Mouse (Mus musculus) MEL (cell line): ENCODE measurements around the gene Spats2. TPM values are rescaled to one million over a fixed set of nuclear protein-coding genes. Genes with fewer than 3 reads are reported as not detected.
A peak's percentile ranks its signal among the peaks of the same experiment; 100 is the strongest.

Source experiments
- DNase-seq: peaks from one replicate; pipeline ENCODE4 v3.0.0; 2011; ENCODE audit warnings: low read depth, low spot score
- H3K27ac ChIP-seq: 2 replicates; pipeline ENCODE4 v1.5.1; 2012; ENCODE audit warnings: low read depth, mild to moderate bottlenecking, control low read depth, low read length, moderate library complexity; ENCODE audit not compliant: control insufficient read depth
- H3K27me3 ChIP-seq, 2 experiments: fragments of 150-350 bp in 1 of 2; sonication (generic) in 1 of 2; 2 replicates each; pipeline ENCODE4 v1.6.1; 2012; ENCODE audit warnings: low read length in 2 of 2, mild to moderate bottlenecking in 2 of 2, improper control_type of control experiment in 1 of 2, moderate library complexity in 1 of 2; ENCODE audit not compliant: insufficient read depth in 2 of 2, control insufficient read depth in 1 of 2
- H3K36me3 ChIP-seq, 2 experiments: 2 replicates each; pipeline ENCODE4 v1.6.1; 2012 to 2014; ENCODE audit warnings: low read length in 2 of 2, improper control_type of control experiment in 1 of 2, inconsistent platforms in 1 of 2, mild to moderate bottlenecking in 1 of 2; ENCODE audit not compliant: insufficient read depth in 2 of 2, control insufficient read depth in 1 of 2
- H3K4me1 ChIP-seq, 2 experiments: fragments of 150-350 bp in 1 of 2; sonication (generic) in 1 of 2; 2 replicates each; pipeline ENCODE4 v1.6.1; 2012; ENCODE audit warnings: low read length in 2 of 2, improper control_type of control experiment in 1 of 2, mild to moderate bottlenecking in 1 of 2; ENCODE audit not compliant: insufficient read depth in 2 of 2, control insufficient read depth in 1 of 2
- H3K4me3 ChIP-seq, 2 experiments: fragments of 150-350 bp in 1 of 2; sonication (generic) in 1 of 2; 2 replicates each; pipeline ENCODE4 v1.5.1; 2012; ENCODE audit warnings: low read depth in 2 of 2, low read length in 2 of 2, mild to moderate bottlenecking in 2 of 2, moderate library complexity in 2 of 2, control low read depth in 1 of 2, improper control_type of control experiment in 1 of 2; ENCODE audit not compliant: control insufficient read depth in 1 of 2, insufficient read depth in 1 of 2
- H3K79me2 ChIP-seq: 2 replicates; pipeline ENCODE4 v1.6.1; 2012; ENCODE audit warnings: mild to moderate bottlenecking, low read length, moderate library complexity; ENCODE audit not compliant: control insufficient read depth, poor library complexity, insufficient read depth
- H3K9ac ChIP-seq: 2 replicates; pipeline ENCODE4 v1.6.1; 2012; ENCODE audit warnings: low read depth, mild to moderate bottlenecking, control low read depth, low read length, moderate library complexity; ENCODE audit not compliant: control insufficient read depth, poor library complexity, severe bottlenecking
- H3K9me3 ChIP-seq: fragments of 150-350 bp; sonication (generic); replicated peaks from 2 replicates; pipeline ENCODE4 v1.6.1; 2012; ENCODE audit warnings: mild to moderate bottlenecking, low read length, improper control_type of control experiment, moderate library complexity; ENCODE audit not compliant: insufficient read depth
- BHLHE40 ChIP-seq: IDR thresholded peaks from 2 replicates; pipeline ENCODE4 v1.6.1; 2012; ENCODE audit warnings: low read depth, mild to moderate bottlenecking, inconsistent platforms, low read length, improper control_type of control experiment, borderline replicate concordance
- CHD1 ChIP-seq: IDR thresholded peaks from 2 replicates; pipeline ENCODE4 v1.6.1; 2012; ENCODE audit warnings: low read depth, mild to moderate bottlenecking, inconsistent platforms, low read length, improper control_type of control experiment
- CHD2 ChIP-seq: IDR thresholded peaks from 2 replicates; pipeline ENCODE4 v1.6.1; 2011; ENCODE audit warnings: low read length, improper control_type of control experiment
- CTCF ChIP-seq, 3 experiments: IDR thresholded peaks in 2 of 3; conservative IDR thresholded peaks in 1 of 3; 2 replicates each; pipeline ENCODE4 v1.5.1; 2011 to 2012; ENCODE audit warnings: low read length in 3 of 3, low read depth in 2 of 3, mild to moderate bottlenecking in 2 of 3, improper control_type of control experiment in 1 of 3, inconsistent platforms in 1 of 3, mixed read lengths in 1 of 3, moderate library complexity in 1 of 3; ENCODE audit not compliant: control insufficient read depth in 1 of 3, insufficient read depth in 1 of 3, poor library complexity in 1 of 3, severe bottlenecking in 1 of 3
- E2F4 ChIP-seq: IDR thresholded peaks from 2 replicates; pipeline ENCODE4 v1.6.1; 2011; ENCODE audit warnings: low read depth, low read length, improper control_type of control experiment, borderline replicate concordance
- EP300 ChIP-seq, 2 experiments: IDR thresholded peaks; 2 replicates each; pipeline ENCODE4 v1.6.1; 2011; ENCODE audit warnings: improper control_type of control experiment in 2 of 2, low read length in 2 of 2, low read depth in 1 of 2, mild to moderate bottlenecking in 1 of 2
- ETS1 ChIP-seq: IDR thresholded peaks from 2 replicates; pipeline ENCODE4 v1.6.1; 2012; ENCODE audit warnings: low read depth, mild to moderate bottlenecking, inconsistent platforms, low read length, improper control_type of control experiment, moderate library complexity
- GATA1 ChIP-seq: IDR thresholded peaks from 2 replicates; pipeline ENCODE4 v1.6.1; 2011; ENCODE audit warnings: low read depth, low read length, improper control_type of control experiment
- JUND ChIP-seq: IDR thresholded peaks from 2 replicates; pipeline ENCODE4 v1.6.1; 2011; ENCODE audit warnings: low read depth, mild to moderate bottlenecking, improper control_type of control experiment, low read length
- KAT2A ChIP-seq: conservative IDR thresholded peaks from 2 replicates; pipeline ENCODE4 v1.6.1; 2012; ENCODE audit warnings: low read depth, low read length, improper control_type of control experiment, inconsistent platforms
- MAFK ChIP-seq: IDR thresholded peaks from 2 replicates; pipeline ENCODE4 v1.6.1; 2011; ENCODE audit warnings: low read depth, mild to moderate bottlenecking, low read length, improper control_type of control experiment, borderline replicate concordance
- MAX ChIP-seq: IDR thresholded peaks from 2 replicates; pipeline ENCODE4 v1.6.1; 2011; ENCODE audit warnings: low read length, improper control_type of control experiment
- MAZ ChIP-seq: IDR thresholded peaks from 2 replicates; pipeline ENCODE4 v1.6.1; 2012; ENCODE audit warnings: low read depth, mild to moderate bottlenecking, inconsistent platforms, low read length, improper control_type of control experiment
- MXI1 ChIP-seq: IDR thresholded peaks from 2 replicates; pipeline ENCODE4 v1.6.1; 2011; ENCODE audit warnings: mild to moderate bottlenecking, low read depth, low read length, improper control_type of control experiment
- MYB ChIP-seq: IDR thresholded peaks from 2 replicates; pipeline ENCODE4 v1.6.1; 2011; ENCODE audit warnings: mild to moderate bottlenecking, low read depth, low read length, improper control_type of control experiment
- NRF1 ChIP-seq: IDR thresholded peaks from 2 replicates; pipeline ENCODE4 v1.6.1; 2014; ENCODE audit warnings: low read depth, mild to moderate bottlenecking, inconsistent platforms, low read length, improper control_type of control experiment, moderate library complexity; ENCODE audit not compliant: poor library complexity, insufficient read depth, severe bottlenecking
- POLR2A ChIP-seq, 2 experiments: IDR thresholded peaks; 2 replicates each; pipeline ENCODE4 v1.6.1; 2011 to 2012; ENCODE audit warnings: low read length in 2 of 2, mild to moderate bottlenecking in 2 of 2, control low read depth in 1 of 2, improper control_type of control experiment in 1 of 2, low read depth in 1 of 2, moderate library complexity in 1 of 2; ENCODE audit not compliant: control insufficient read depth in 1 of 2, insufficient read depth in 1 of 2, poor library complexity in 1 of 2
- POLR2AphosphoS2 ChIP-seq: IDR thresholded peaks from 2 replicates; pipeline ENCODE4 v1.6.1; 2011; ENCODE audit warnings: low read length, improper control_type of control experiment
- SMC3 ChIP-seq: IDR thresholded peaks from 2 replicates; pipeline ENCODE4 v1.6.1; 2011; ENCODE audit warnings: low read depth, low read length, improper control_type of control experiment
- TAL1 ChIP-seq: IDR thresholded peaks from 2 replicates; pipeline ENCODE4 v1.6.1; 2012; ENCODE audit warnings: mild to moderate bottlenecking, inconsistent platforms, low read length, moderate library complexity, mixed read lengths
- TCF12 ChIP-seq: IDR thresholded peaks from 2 replicates; pipeline ENCODE4 v1.6.1; 2014; ENCODE audit warnings: low read depth, mild to moderate bottlenecking, inconsistent platforms, low read length, improper control_type of control experiment, moderate library complexity
- USF1 ChIP-seq: IDR thresholded peaks from 2 replicates; pipeline ENCODE4 v1.6.1; 2014; ENCODE audit warnings: low read depth, mild to moderate bottlenecking, inconsistent platforms, low read length, improper control_type of control experiment, moderate library complexity
- USF2 ChIP-seq, 2 experiments: IDR thresholded peaks; 2 replicates each; pipeline ENCODE4 v1.6.1; 2011 to 2012; ENCODE audit warnings: improper control_type of control experiment in 2 of 2, low read length in 2 of 2, borderline replicate concordance in 1 of 2, inconsistent platforms in 1 of 2, low read depth in 1 of 2, mild to moderate bottlenecking in 1 of 2; ENCODE audit not compliant: insufficient read depth in 1 of 2
- ZC3H11A ChIP-seq: IDR thresholded peaks from 2 replicates; pipeline ENCODE4 v1.6.1; 2012; ENCODE audit warnings: low read depth, mild to moderate bottlenecking, inconsistent platforms, low read length, improper control_type of control experiment
- ZNF384 ChIP-seq: IDR thresholded peaks from 2 replicates; pipeline ENCODE4 v1.6.1; 2012; ENCODE audit warnings: low read depth, mild to moderate bottlenecking, inconsistent platforms, low read length, improper control_type of control experiment
- polyA plus RNA-seq, 2 experiments: library from polyadenylated mRNA; stranded (reverse) in 1 of 2; unstranded in 1 of 2; fragments of >175 nt in 1 of 2; fragments of >200 nt in 1 of 2; gene quantifications; 2 replicates each; pipeline versions ENCODE4 v1.2.1 to v1.2.4; 2012; ENCODE audit warnings: low replicate concordance in 2 of 2, low read depth in 1 of 2; ENCODE audit not compliant: insufficient read length in 2 of 2, insufficient read depth in 1 of 2, missing spikeins in 1 of 2
- total RNA-seq: library from RNA; depleted of rRNA; stranded (reverse); fragments of 300-350 nt; gene quantifications from 2 replicates; pipeline ENCODE4 v1.2.3, GENCODE M21; 2012

Spats2 gene
- total and polyA plus RNA-seq, 3 experiments = 8.2 to 24.5 TPM; not detected in 1

DNA sequence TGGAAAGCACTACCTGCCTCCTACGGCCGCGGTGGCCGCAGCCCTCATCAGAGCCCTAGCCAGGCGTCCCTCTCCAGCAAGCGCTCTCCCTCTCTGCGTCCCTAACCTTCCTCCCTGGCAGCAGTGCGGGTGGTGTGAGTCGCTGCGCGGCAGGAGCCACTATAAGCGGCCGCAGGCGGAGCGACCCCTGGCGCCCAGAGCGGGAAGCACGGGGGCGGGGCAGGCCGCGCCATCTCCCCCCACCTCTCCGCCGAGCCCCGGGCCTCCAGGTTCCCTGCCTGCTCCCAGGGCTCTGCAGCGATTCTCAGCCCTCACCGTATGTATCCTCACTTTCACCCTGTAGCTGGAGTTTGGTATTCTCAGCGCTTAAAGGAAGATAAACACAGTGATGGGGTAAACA is 37.4 kb upstream of the Spats2 start:
- Histone ChIP-seq H3K27me3 (no peaks in the 10 kb centered on the region), H3K36me3 (peaks cover 0 to 7% of the 10 kb centered on the region in 2 experiments; a peak in 2 of 4 replicates), H3K4me1 (peaks cover 0 to 8% of the 10 kb centered on the region in 2 experiments; a peak in 2 of 4 replicates), H3K9ac (no peak overlapping the region), H3K9me3 (no peaks in the 10 kb centered on the region), H3K79me2 (no peaks in the 10 kb centered on the region), H3K27ac (no peak overlapping the region)
- peak; percentile 65 for DNase-seq
- no peak for TF ChIP-seq NRF1
- no peak for TF ChIP-seq TCF12
- TF ChIP-seq SMC3 = peak; percentile 21
- TF ChIP-seq GATA1 = no peak
- no peak for TF ChIP-seq USF1
- TF ChIP-seq CHD2 = no peak
- TF ChIP-seq MAZ = peak; percentile 89; the same call in 1 of the 2 replicates
- peak in 2 of 3 experiments; percentile 60 to 81; a peak in 5 of 6 replicates for TF ChIP-seq CTCF (IDR thresholded peaks at IDR 0.05 in 2 of 3, conservative IDR thresholded peaks at IDR 0.05 in 1 of 3; ENCODE audit: control insufficient read depth in 1 of 3, insufficient read depth in 1 of 3, low read depth in 2 of 3, low read length in 3 of 3, poor library complexity in 1 of 3, severe bottlenecking in 1 of 3)
- TF ChIP-seq MAFK = no peak
- TF ChIP-seq POLR2AphosphoS2 = no peak
- no peak for TF ChIP-seq MYB
- TF ChIP-seq E2F4 = no peak
- TF ChIP-seq JUND = no peak
- TF ChIP-seq ZC3H11A = no peak
- TF ChIP-seq CHD1 = no peak
- no peak for TF ChIP-seq POLR2A (IDR thresholded peaks at IDR 0.05; ENCODE audit: control insufficient read depth in 1 of 2, insufficient read depth in 1 of 2, low read depth in 1 of 2, low read length in 2 of 2, poor library complexity in 1 of 2)
- no peak for TF ChIP-seq ZNF384
- TF ChIP-seq, all 39 proteins: peak for 3
- H3K4me3 ChIP-seq = peak overlapping the region; percentile 35 to 56

DNA sequence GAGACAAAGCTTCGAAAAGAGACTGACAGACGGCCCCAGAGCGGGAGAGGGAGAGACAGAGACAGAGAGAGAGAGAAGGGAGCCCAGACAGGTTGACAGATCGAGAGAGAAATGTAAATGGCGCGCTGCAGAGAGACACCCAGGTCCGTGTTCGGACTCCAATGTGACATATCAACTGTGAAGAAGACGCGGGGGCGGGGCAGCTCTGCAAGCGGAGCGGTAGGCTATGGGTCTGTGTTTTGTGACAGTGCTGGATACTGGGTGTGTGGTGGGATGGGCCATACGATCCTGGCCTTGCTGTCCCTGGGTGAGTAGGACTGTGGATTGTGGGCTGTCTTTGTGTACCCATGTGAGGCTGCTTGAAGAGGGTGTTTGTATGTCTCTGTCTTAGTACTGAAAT is 36.6 kb upstream of the Spats2 start:
- no peaks in the 10 kb centered on the region for H3K27me3 ChIP-seq

More for the DNA sequence above, 36.6 kb upstream of the Spats2 start:
- peaks cover 0 to 8% of the 10 kb centered on the region in 2 experiments; a peak in 2 of 4 replicates for H3K4me1 ChIP-seq
- H3K9me3 ChIP-seq = no peaks in the 10 kb centered on the region
- H3K79me2 ChIP-seq = peaks cover 1% of the 10 kb centered on the region; the same call in 1 of the 2 replicates
- no peak for DNase-seq
- peaks cover 0 to 7% of the 10 kb centered on the region in 2 experiments; a peak in 2 of 4 replicates for H3K36me3 ChIP-seq
- H3K4me3 ChIP-seq = peak overlapping the region; percentile 35 to 56; a peak in 3 of 4 replicates
- H3K9ac ChIP-seq = no peak overlapping the region
- H3K27ac ChIP-seq = no peak overlapping the region
- TF ChIP-seq TAL1 (no peak), USF2 (IDR thresholded peaks at IDR 0.05; ENCODE audit: borderline replicate concordance in 1 of 2, insufficient read depth in 1 of 2, low read depth in 1 of 2, low read length in 2 of 2) (no peak), MXI1 (no peak), CHD2 (no peak), KAT2A (no peak), SMC3 (no peak), EP300 (IDR thresholded peaks at IDR 0.05; ENCODE audit: low read depth in 1 of 2, low read length in 2 of 2) (no peak), MAX (no peak), POLR2AphosphoS2 (no peak), BHLHE40 (no peak), ETS1 (no peak), NRF1 (no peak)
